Mouse (Mus musculus) midbrain, embryonic 10.5 days (tissue): Measurements from ENCODE around the gene Otogl. TPM values are rescaled to one million over a fixed set of nuclear protein-coding genes. Genes with fewer than 3 reads are reported as not detected.
A peak's percentile ranks its signal among the peaks of the same experiment; 100 is the strongest.

Experiments
- DNase-seq: peaks from one replicate; pipeline ENCODE4 v3.0.0-alpha.2; 2017; ENCODE audit warnings: low spot score
- H3K27ac ChIP-seq: fragments of 300-500 bp; sonication (generic); replicated peaks from 2 replicates; pipeline ENCODE4 v1.5.1; 2016; ENCODE audit warnings: mild to moderate bottlenecking
- H3K27me3 ChIP-seq: fragments of 300-500 bp; sonication (generic); 2 replicates; pipeline ENCODE4 v1.6.1; 2016; ENCODE audit warnings: low read depth, mild to moderate bottlenecking; ENCODE audit not compliant: poor library complexity, severe bottlenecking
- H3K36me3 ChIP-seq: fragments of 300-500 bp; sonication (generic); 2 replicates; pipeline ENCODE4 v1.6.1; 2016; ENCODE audit warnings: mild to moderate bottlenecking, moderate library complexity
- H3K4me1 ChIP-seq: fragments of 300-500 bp; sonication (generic); 2 replicates; pipeline ENCODE4 v1.6.1; 2016
- H3K4me3 ChIP-seq: fragments of 300-500 bp; sonication (generic); 2 replicates; pipeline ENCODE4 v1.5.1; 2016; ENCODE audit warnings: mild to moderate bottlenecking, moderate library complexity
- H3K9me3 ChIP-seq: fragments of 300-500 bp; sonication (generic); replicated peaks from 2 replicates; pipeline ENCODE4 v1.6.1; 2016; ENCODE audit warnings: mild to moderate bottlenecking
- WGBS: fragments of 180-500 bp; shearing (Covaris S2); methylation state at CpG from one replicate; pipeline ENCODE4 v1.1.7; 2016; 5-methylcytosine and 5-hydroxymethylcytosine counted together
- polyA plus RNA-seq: library from polyadenylated mRNA; unstranded; fragments of >200 nt; fragmentation: Nextera tagmentation; extraction: Ambion mirVana; gene quantifications from 2 replicates; pipeline ENCODE4 v1.2.1, GENCODE M21; 2016

Gene Otogl
- 0.01 TPM in 1 of 2 replicates, not detected in the other for polyA plus RNA-seq

GRCm38 (mm10) chr10:107912084-107912573, at the start of gene Otogl:
Gene Otogl (minus strand): TSS chr10:107912134.
- Histone ChIP-seq H3K4me3 (no peak within 1 kb of the TSS), H3K9me3 (no peaks in the 10 kb centered on the region), H3K36me3 (no peaks in the 10 kb centered on the region), H3K4me1 (peaks cover 3% of the 10 kb centered on the region; the same call in 1 of the 2 replicates), H3K27ac (no peak within 1 kb of the TSS), H3K27me3 (no peaks in the 10 kb centered on the region)
- 46% methylated on average over 7 of the region's 7 CpGs for WGBS
- no peak for DNase-seq

- no peaks in the 10 kb centered on the region for H3K4me1 ChIP-seq
- no peak overlapping the region for H3K4me3 ChIP-seq
- H3K36me3 ChIP-seq = no peaks in the 10 kb centered on the region
- no peaks in the 10 kb centered on the region for H3K9me3 ChIP-seq
- no peak for DNase-seq
- H3K27ac ChIP-seq = no peak overlapping the region
- no peaks in the 10 kb centered on the region for H3K27me3 ChIP-seq
- WGBS = 92% methylated on average over 5 of the region's 5 CpGs
These were observed 44.7 kb upstream of the Otogl start for GRCm38 (mm10) chr10:107956588-107956987.

GRCm38 (mm10) chr10:107954444-107954843, 42.5 kb upstream of the Otogl start:
- Histone ChIP-seq H3K4me3 (no peak overlapping the region), H3K4me1 (no peaks in the 10 kb centered on the region), H3K27me3 (no peaks in the 10 kb centered on the region), H3K9me3 (no peaks in the 10 kb centered on the region), H3K36me3 (no peaks in the 10 kb centered on the region), H3K27ac (no peak overlapping the region)
- no peak for DNase-seq
- 79% methylated on average over 6 of the region's 6 CpGs for WGBS

- Histone ChIP-seq H3K27me3 (no peaks in the 10 kb centered on the region), H3K4me1 (no peaks in the 10 kb centered on the region), H3K36me3 (no peaks in the 10 kb centered on the region), H3K4me3 (no peak overlapping the region), H3K9me3 (no peaks in the 10 kb centered on the region), H3K27ac (no peak overlapping the region)
- DNase-seq = no peak
- WGBS = 91% methylated on average over 6 of the region's 6 CpGs
These were observed 39.7 kb upstream of the Otogl start for GRCm38 (mm10) chr10:107951596-107951995.

- Histone ChIP-seq H3K4me1 (no peaks in the 10 kb centered on the region), H3K4me3 (no peak overlapping the region), H3K27me3 (no peaks in the 10 kb centered on the region), H3K9me3 (no peaks in the 10 kb centered on the region), H3K36me3 (no peaks in the 10 kb centered on the region), H3K27ac (no peak overlapping the region)
- WGBS = 95% methylated on average over 5 of the region's 5 CpGs
- no peak for DNase-seq
These were observed 38.0 kb upstream of the Otogl start for GRCm38 (mm10) chr10:107949945-107950344.

GRCm38 (mm10) chr10:107948647-107949046, 36.7 kb upstream of the Otogl start:
- no peaks in the 10 kb centered on the region for H3K36me3 ChIP-seq
- no peaks in the 10 kb centered on the region for H3K9me3 ChIP-seq
- H3K4me1 ChIP-seq = no peaks in the 10 kb centered on the region
- no peaks in the 10 kb centered on the region for H3K27me3 ChIP-seq
- H3K27ac ChIP-seq = no peak overlapping the region
- no peak overlapping the region for H3K4me3 ChIP-seq
- WGBS = 86% methylated on average over 8 of the region's 8 CpGs
- DNase-seq = no peak

- no peaks in the 10 kb centered on the region for H3K36me3 ChIP-seq
- no peaks in the 10 kb centered on the region for H3K27me3 ChIP-seq
- no peaks in the 10 kb centered on the region for H3K9me3 ChIP-seq
- no peak overlapping the region for H3K4me3 ChIP-seq
- no peak for DNase-seq
- no peak overlapping the region for H3K27ac ChIP-seq
- H3K4me1 ChIP-seq = no peaks in the 10 kb centered on the region
- WGBS = 78% methylated on average over 1 of the region's 1 CpGs
These were observed 36.1 kb upstream of the Otogl start for GRCm38 (mm10) chr10:107948038-107948437.

GRCm38 (mm10) chr10:107946348-107946747, 34.4 kb upstream of the Otogl start:
- H3K9me3 ChIP-seq = no peaks in the 10 kb centered on the region

GRCm38 (mm10) chr10:107943859-107944258, 31.9 kb upstream of the Otogl start:
- no peak overlapping the region for H3K4me3 ChIP-seq
- 76% methylated on average over 3 of the region's 3 CpGs for WGBS
- no peak overlapping the region for H3K27ac ChIP-seq
- no peaks in the 10 kb centered on the region for H3K9me3 ChIP-seq
- H3K27me3 ChIP-seq = no peaks in the 10 kb centered on the region
- H3K4me1 ChIP-seq = no peaks in the 10 kb centered on the region
- no peak for DNase-seq
- H3K36me3 ChIP-seq = no peaks in the 10 kb centered on the region

More at GRCm38 (mm10) chr10:107946348-107946747, 34.4 kb upstream of the Otogl start:
- no peaks in the 10 kb centered on the region for H3K4me1 ChIP-seq
- no peak overlapping the region for H3K27ac ChIP-seq
- 52% methylated on average over 5 of the region's 5 CpGs for WGBS
- H3K27me3 ChIP-seq = no peaks in the 10 kb centered on the region
- H3K4me3 ChIP-seq = no peak overlapping the region
- DNase-seq = peak; percentile 22
- H3K36me3 ChIP-seq = no peaks in the 10 kb centered on the region

GRCm38 (mm10) chr10:107941188-107941900, 29.4 kb upstream of the Otogl start:
- H3K27ac ChIP-seq = no peak overlapping the region
- 97% methylated on average over 4 of the region's 4 CpGs for WGBS
- no peaks in the 10 kb centered on the region for H3K36me3 ChIP-seq
- H3K27me3 ChIP-seq = no peaks in the 10 kb centered on the region
- H3K9me3 ChIP-seq = no peaks in the 10 kb centered on the region
- H3K4me1 ChIP-seq = no peaks in the 10 kb centered on the region
- DNase-seq = no peak
- H3K4me3 ChIP-seq = no peak overlapping the region

GRCm38 (mm10) chr10:107940302-107940701, 28.4 kb upstream of the Otogl start:
- Histone ChIP-seq H3K4me1 (no peaks in the 10 kb centered on the region), H3K27me3 (no peaks in the 10 kb centered on the region), H3K27ac (no peak overlapping the region), H3K36me3 (no peaks in the 10 kb centered on the region), H3K4me3 (no peak overlapping the region), H3K9me3 (no peaks in the 10 kb centered on the region)
- 83% methylated on average over 6 of the region's 6 CpGs for WGBS
- no peak for DNase-seq

GRCm38 (mm10) chr10:107939821-107940220, 27.9 kb upstream of the Otogl start:
- Histone ChIP-seq H3K36me3 (no peaks in the 10 kb centered on the region), H3K4me3 (no peak overlapping the region), H3K27ac (no peak overlapping the region), H3K9me3 (no peaks in the 10 kb centered on the region), H3K27me3 (no peaks in the 10 kb centered on the region), H3K4me1 (no peaks in the 10 kb centered on the region)
- 77% methylated on average over 6 of the region's 6 CpGs for WGBS
- DNase-seq = no peak

GRCm38 (mm10) chr10:107934055-107934454, 22.1 kb upstream of the Otogl start:
- DNase-seq = no peak
- Histone ChIP-seq H3K4me3 (no peak overlapping the region), H3K9me3 (no peaks in the 10 kb centered on the region), H3K27me3 (no peaks in the 10 kb centered on the region), H3K4me1 (peaks cover 5% of the 10 kb centered on the region), H3K36me3 (no peaks in the 10 kb centered on the region), H3K27ac (no peak overlapping the region)
- 82% methylated on average over 3 of the region's 3 CpGs for WGBS
